Mouse (Mus musculus) hindbrain, embryonic 16.5 days (tissue): ENCODE results near the gene Smim14. TPM values are rescaled to one million over a fixed set of nuclear protein-coding genes. Genes with fewer than 3 reads are reported as not detected.
"Not testable (repeated sequence)": the region's sequence is repeated elsewhere in the genome, so short reads cannot be mapped to it uniquely, and the experiment has no call there.

Source experiments
- ATAC-seq: fragments of 200-750 bp; cut with Nextera tagmentation; 2 replicates; pipeline ENCODE4 v1.8.0; 2017; ENCODE audit warnings: moderate TSS enrichment, moderate library complexity
- H3K27ac ChIP-seq: fragments of 300-500 bp; sonication (generic); 2 replicates; pipeline ENCODE4 v1.5.1; 2014; ENCODE audit warnings: low read depth, mild to moderate bottlenecking, control low read depth, low read length, moderate library complexity
- H3K27me3 ChIP-seq: fragments of 300-500 bp; sonication (generic); replicated peaks from 2 replicates; pipeline ENCODE4 v1.6.1; 2014; ENCODE audit warnings: low read length; ENCODE audit not compliant: control insufficient read depth, insufficient read depth
- H3K36me3 ChIP-seq: fragments of 300-500 bp; sonication (generic); 2 replicates; pipeline ENCODE4 v1.6.1; 2014; ENCODE audit warnings: mild to moderate bottlenecking, low read length, moderate library complexity, mixed read lengths; ENCODE audit not compliant: control insufficient read depth, insufficient read depth
- H3K4me1 ChIP-seq: fragments of 300-500 bp; sonication (generic); 2 replicates; pipeline ENCODE4 v1.6.1; 2014; ENCODE audit warnings: low read depth, low read length; ENCODE audit not compliant: control insufficient read depth, insufficient read depth
- H3K4me2 ChIP-seq: fragments of 300-500 bp; sonication (generic); 2 replicates; pipeline ENCODE4 v1.6.1; 2014; ENCODE audit warnings: mild to moderate bottlenecking, low read length, control low read depth, moderate library complexity
- H3K4me3 ChIP-seq: fragments of 300-500 bp; sonication (generic); 2 replicates; pipeline ENCODE4 v1.5.1; 2014; ENCODE audit warnings: mild to moderate bottlenecking, low read length, control low read depth, moderate library complexity
- H3K9ac ChIP-seq: fragments of 300-500 bp; sonication (generic); 2 replicates; pipeline ENCODE4 v1.6.1; 2014; ENCODE audit warnings: low read depth, mild to moderate bottlenecking, control low read depth, low read length, moderate library complexity
- H3K9me3 ChIP-seq: fragments of 300-500 bp; sonication (generic); 2 replicates; pipeline ENCODE4 v1.6.1; 2014; ENCODE audit warnings: mild to moderate bottlenecking, low read length, moderate library complexity; ENCODE audit not compliant: control insufficient read depth
- WGBS: fragments of 180-500 bp; shearing (Covaris S2); extraction: QIAGEN DNeasy Blood & Tissue Kit; methylation state at CpG from one replicate; pipeline ENCODE4 v1.1.7; 2014; 5-methylcytosine and 5-hydroxymethylcytosine counted together
- polyA plus RNA-seq: library from polyadenylated mRNA; unstranded; fragments of >200 nt; fragmentation: Nextera tagmentation; extraction: Ambion mirVana; gene quantifications from 2 replicates; pipeline ENCODE4 v1.2.1, GENCODE M21; 2015

Gene Smim14
- polyA plus RNA-seq, 1 experiment from 2014 or later: 207 TPM

GRCm38 (mm10) chr5:65544616-65545015 lies 7.6 kb upstream of the Smim14 start:
- H3K27me3 ChIP-seq: no peaks in the 10 kb centered on the region
- 92% methylated on average over 2 of the region's 2 CpGs for WGBS
- H3K4me2 ChIP-seq: no peak overlapping the region
- H3K4me1 ChIP-seq: peaks cover 2% of the 10 kb centered on the region; the same call in 1 of the 2 replicates
- no peak overlapping the region for H3K4me3 ChIP-seq
- no peak for ATAC-seq
- no peaks in the 10 kb centered on the region for H3K9me3 ChIP-seq
- H3K9ac ChIP-seq: no peak overlapping the region
- no peaks in the 10 kb centered on the region for H3K36me3 ChIP-seq
- H3K27ac ChIP-seq: no peak overlapping the region

DNA sequence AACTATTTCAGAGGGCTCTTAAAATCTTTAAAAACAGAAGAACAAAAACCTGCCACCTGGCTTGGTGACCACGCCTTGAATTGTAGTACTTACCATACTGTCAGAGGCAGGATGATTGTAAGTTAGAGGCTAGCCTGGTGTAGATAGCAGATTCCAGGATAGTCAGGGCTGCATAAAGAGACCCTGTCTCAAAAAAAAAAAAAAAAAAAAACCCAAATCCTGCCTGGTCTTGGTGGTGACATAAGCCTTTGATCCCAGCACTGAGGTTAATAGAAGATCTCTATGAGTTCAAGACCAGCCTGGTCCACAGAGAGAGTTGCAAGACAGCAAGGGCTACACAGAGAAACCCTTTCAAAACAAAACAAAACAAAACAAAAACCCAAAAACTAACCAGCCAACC lies 6.5 kb upstream of the Smim14 start:
- H3K9me3 ChIP-seq: no peaks in the 10 kb centered on the region
- no peaks in the 10 kb centered on the region for H3K27me3 ChIP-seq
- H3K4me1 ChIP-seq: peaks cover 10% of the 10 kb centered on the region
- no peak overlapping the region for H3K9ac ChIP-seq
- H3K27ac ChIP-seq: no peak overlapping the region
- no peak for ATAC-seq
- WGBS: 93% methylated on average over 1 of the region's 1 CpGs
- H3K4me3 ChIP-seq: no peak overlapping the region
- no peak overlapping the region for H3K4me2 ChIP-seq
- no peaks in the 10 kb centered on the region for H3K36me3 ChIP-seq

- 86% methylated on average over 3 of the region's 3 CpGs for WGBS
- ATAC-seq: no peak
These were observed 4.9 kb upstream of the Smim14 start for GRCm38 (mm10) chr5:65541889-65542288.

GRCm38 (mm10) chr5:65539786-65540185 lies 2.8 kb upstream of the Smim14 start:
- H3K9ac ChIP-seq: no peak overlapping the region
- peaks cover 10% of the 10 kb centered on the region for H3K4me1 ChIP-seq
- H3K27ac ChIP-seq: no peak overlapping the region
- no peak overlapping the region for H3K4me3 ChIP-seq
- H3K36me3 ChIP-seq: no peaks in the 10 kb centered on the region
- H3K9me3 ChIP-seq: no peaks in the 10 kb centered on the region
- H3K4me2 ChIP-seq: no peak overlapping the region
- H3K27me3 ChIP-seq: no peaks in the 10 kb centered on the region
- WGBS: 90% methylated on average over 3 of the region's 3 CpGs
- no peak for ATAC-seq

More at GRCm38 (mm10) chr5:65541889-65542288, 4.9 kb upstream of the Smim14 start:
- Histone ChIP-seq H3K9ac (no peak overlapping the region), H3K27ac (no peak overlapping the region), H3K4me1 (peaks cover 10% of the 10 kb centered on the region), H3K27me3 (no peaks in the 10 kb centered on the region), H3K9me3 (no peaks in the 10 kb centered on the region), H3K4me2 (no peak overlapping the region), H3K4me3 (no peak overlapping the region), H3K36me3 (no peaks in the 10 kb centered on the region)

DNA sequence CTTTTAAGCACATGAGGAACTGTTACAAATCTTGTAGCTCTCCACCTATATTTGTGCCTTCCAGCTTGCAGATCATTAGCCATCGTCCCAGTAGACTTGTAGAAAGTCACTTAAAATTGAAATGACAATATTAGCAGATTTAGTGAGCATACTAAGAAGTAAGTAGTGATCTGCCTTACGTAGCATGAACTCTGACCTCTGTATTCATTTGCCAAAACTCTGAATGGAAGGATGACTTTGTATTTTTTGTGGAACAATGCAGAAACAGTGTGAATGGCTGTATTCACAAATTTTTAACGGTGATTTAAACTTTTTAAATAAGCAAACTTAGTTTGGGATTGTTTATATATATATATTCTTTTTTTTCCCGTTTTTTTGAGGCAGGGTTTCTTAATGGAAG lies 1.8 kb upstream of the Smim14 start:
- H3K4me1 ChIP-seq: peaks cover 10% of the 10 kb centered on the region
- WGBS: 13% methylated on average over 4 of the region's 4 CpGs

GRCm38 (mm10) chr5:65538121-65538520 lies 1.1 kb upstream of the Smim14 start:
- Histone ChIP-seq H3K4me3 (peak overlapping the region; percentile 86), H3K4me2 (peak overlapping the region; percentile 73), H3K27ac (peak overlapping the region; percentile 98), H3K4me1 (peaks cover 10% of the 10 kb centered on the region), H3K9ac (peak overlapping the region; percentile 98), H3K36me3 (no peaks in the 10 kb centered on the region), H3K27me3 (no peaks in the 10 kb centered on the region), H3K9me3 (no peaks in the 10 kb centered on the region)
- ATAC-seq: no peak
- 1% methylated on average over 4 of the region's 4 CpGs for WGBS

More for the DNA sequence above, 1.8 kb upstream of the Smim14 start:
- Histone ChIP-seq H3K27me3 (no peaks in the 10 kb centered on the region), H3K4me2 (peak overlapping the region; percentile 53), H3K4me3 (0 out of 2 replicates have a peak overlapping the region, but pooled peaks have one; percentile 8), H3K9ac (no peak overlapping the region), H3K27ac (no peak overlapping the region), H3K36me3 (no peaks in the 10 kb centered on the region), H3K9me3 (no peaks in the 10 kb centered on the region)
- ATAC-seq: no peak

DNA sequence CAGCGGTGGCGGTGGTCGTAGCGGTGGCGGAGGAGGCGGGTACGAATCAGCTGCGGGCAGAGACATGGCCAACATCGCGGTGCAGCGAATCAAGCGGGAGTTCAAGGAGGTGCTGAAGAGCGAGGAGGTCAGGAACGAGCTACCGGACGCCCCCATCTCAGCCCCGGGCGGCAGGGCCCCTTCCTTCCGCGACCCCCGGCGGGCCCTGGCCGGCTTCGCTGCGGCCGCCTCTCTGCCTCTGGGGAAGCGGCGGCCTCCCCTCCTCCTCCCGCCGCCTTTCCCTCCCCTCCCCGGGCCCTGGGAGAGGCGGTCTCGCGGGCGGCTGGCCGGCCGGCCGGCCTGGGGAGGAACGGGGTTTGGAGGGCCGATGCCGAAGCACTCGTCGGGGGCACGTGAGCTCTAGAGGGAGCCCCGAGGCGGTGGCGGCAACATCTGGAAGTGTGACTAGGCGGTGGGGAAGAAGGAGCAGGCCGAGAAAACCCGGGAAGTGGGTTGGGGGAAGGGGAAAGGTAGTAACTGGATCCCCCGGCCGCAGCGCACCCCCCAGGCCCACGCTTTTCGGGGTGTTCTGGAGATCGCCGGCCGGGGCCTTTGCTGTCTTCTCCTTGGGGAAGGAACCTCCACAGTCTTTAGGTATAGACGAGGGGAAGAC lies 562 bp upstream of the Smim14 start:
- Histone ChIP-seq H3K36me3 (no peaks in the 10 kb centered on the region), H3K9ac (peak overlapping the region; percentile 98), H3K27me3 (no peaks in the 10 kb centered on the region), H3K27ac (peak overlapping the region; percentile 98), H3K4me1 (peaks cover 10% of the 10 kb centered on the region), H3K4me3 (peak overlapping the region; percentile 86), H3K4me2 (peak overlapping the region; percentile 73), H3K9me3 (no peaks in the 10 kb centered on the region)
- ATAC-seq: peak; percentile 74
- under 1% methylated on average over 43 of the region's 59 CpGs for WGBS

DNA sequence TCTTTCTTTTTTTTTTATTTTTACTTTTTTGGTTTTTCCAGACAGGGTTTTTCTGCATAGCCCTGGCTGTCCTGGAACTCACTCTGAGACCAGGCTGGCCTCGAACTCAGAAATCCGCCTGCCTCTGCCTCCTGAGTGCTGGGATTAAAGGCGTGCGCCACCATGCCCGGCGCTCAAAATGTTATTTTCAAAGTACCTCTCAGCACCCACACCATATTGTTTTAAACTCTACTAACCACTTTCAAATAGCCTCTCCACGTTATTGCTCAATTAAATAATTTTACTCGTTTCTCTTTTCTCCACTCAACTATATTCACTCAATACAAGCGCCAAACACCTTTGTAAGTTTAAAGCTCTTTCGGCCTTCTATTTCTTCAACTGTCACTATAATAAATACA lies 917 bp downstream of the Smim14 start:
- H3K27me3 ChIP-seq, ATAC-seq, H3K4me1 ChIP-seq, H3K36me3 ChIP-seq, H3K9me3 ChIP-seq: not testable (repeated sequence)
- H3K4me3 ChIP-seq: peak overlapping the region; percentile 86
- peak overlapping the region; percentile 98 for H3K27ac ChIP-seq
- peak overlapping the region; percentile 98 for H3K9ac ChIP-seq
- 83% methylated on average over 10 of the region's 10 CpGs for WGBS
- peak overlapping the region; percentile 73 for H3K4me2 ChIP-seq

- no peak for ATAC-seq
- Histone ChIP-seq H3K4me3 (no peak overlapping the region), H3K36me3 (no peaks in the 10 kb centered on the region), H3K9me3 (no peaks in the 10 kb centered on the region), H3K9ac (no peak overlapping the region), H3K4me1 (peaks cover 10% of the 10 kb centered on the region), H3K27me3 (no peaks in the 10 kb centered on the region), H3K27ac (no peak overlapping the region), H3K4me2 (no peak overlapping the region)
- 73% methylated on average over 5 of the region's 5 CpGs for WGBS
These were observed 1.4 kb downstream of the Smim14 start for GRCm38 (mm10) chr5:65535457-65536067.
